Mouse (Mus musculus) neural tube, embryonic 14.5 days (tissue): ENCODE data around the gene Luzp1. TPM values are rescaled to one million over a fixed set of nuclear protein-coding genes. Genes with fewer than 3 reads are reported as not detected.

Experiments used
- ATAC-seq: fragments of 200-750 bp; cut with Nextera tagmentation; 2 replicates; pipeline ENCODE4 v1.8.0; 2017; ENCODE audit warnings: low read depth, mild to moderate bottlenecking, moderate TSS enrichment, moderate library complexity
- H3K27ac ChIP-seq: fragments of 300-500 bp; sonication (generic); 2 replicates; pipeline ENCODE4 v1.5.1; 2014; ENCODE audit warnings: low read depth, mild to moderate bottlenecking, control low read depth, low read length, moderate library complexity, mixed read lengths
- H3K27me3 ChIP-seq: fragments of 300-500 bp; sonication (generic); 2 replicates; pipeline ENCODE4 v1.6.1; 2014; ENCODE audit warnings: low read length; ENCODE audit not compliant: control insufficient read depth, insufficient read depth
- H3K36me3 ChIP-seq: fragments of 300-500 bp; sonication (generic); 2 replicates; pipeline ENCODE4 v1.6.1; 2014; ENCODE audit warnings: low read length, mixed read lengths; ENCODE audit not compliant: control insufficient read depth, insufficient read depth
- H3K4me1 ChIP-seq: fragments of 300-500 bp; sonication (generic); 2 replicates; pipeline ENCODE4 v1.6.1; 2014; ENCODE audit warnings: low read length; ENCODE audit not compliant: control insufficient read depth, insufficient read depth
- H3K4me2 ChIP-seq: fragments of 300-500 bp; sonication (generic); 2 replicates; pipeline ENCODE4 v1.6.1; 2014; ENCODE audit warnings: mild to moderate bottlenecking, low read depth, low read length, control low read depth
- H3K4me3 ChIP-seq: fragments of 300-500 bp; sonication (generic); 2 replicates; pipeline ENCODE4 v1.5.1; 2014; ENCODE audit warnings: low read depth, low read length, control low read depth, mixed read lengths
- H3K9ac ChIP-seq: fragments of 300-500 bp; sonication (generic); replicated peaks from 2 replicates; pipeline ENCODE4 v1.6.1; 2014; ENCODE audit warnings: low read depth, mild to moderate bottlenecking, control low read depth, low read length, mixed read lengths
- H3K9me3 ChIP-seq: fragments of 300-500 bp; sonication (generic); 2 replicates; pipeline ENCODE4 v1.6.1; 2016; ENCODE audit warnings: low read length; ENCODE audit not compliant: control insufficient read depth
- WGBS: fragments of 180-500 bp; shearing (Covaris S2); extraction: QIAGEN DNeasy Blood & Tissue Kit; methylation state at CpG from one replicate; pipeline ENCODE4 v1.1.7; 2014; 5-methylcytosine and 5-hydroxymethylcytosine counted together
- polyA plus RNA-seq: library from polyadenylated mRNA; unstranded; fragments of >200 nt; fragmentation: Nextera tagmentation; extraction: Ambion mirVana; gene quantifications from 2 replicates; pipeline ENCODE4 v1.2.1, GENCODE M21; 2014

Luzp1 gene
- polyA plus RNA-seq, 1 experiment from 2014 or later = 56.8 TPM

DNA sequence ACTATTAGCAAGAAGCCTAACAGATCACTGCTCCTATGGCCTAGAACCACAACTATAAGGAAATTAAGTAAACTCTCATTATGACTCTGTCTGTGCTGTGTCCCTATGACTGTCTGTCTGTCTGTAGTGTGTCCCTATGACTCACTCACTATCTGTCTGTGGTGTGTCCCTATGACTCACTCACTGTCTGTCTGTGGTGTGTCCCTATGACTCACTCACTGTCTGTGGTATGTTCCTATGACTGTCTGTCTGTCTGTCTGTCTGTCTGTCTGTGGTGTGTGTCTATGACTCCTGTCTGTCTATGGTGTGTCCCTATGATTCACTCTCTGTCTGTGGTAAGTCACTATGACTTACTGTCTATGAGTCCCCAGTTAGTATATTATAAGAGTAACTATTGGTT, 100.4 kb downstream of the Luzp1 start:
- Histone ChIP-seq H3K9me3 (no peaks in the 10 kb centered on the region), H3K36me3 (peaks cover 45% of the 10 kb centered on the region), H3K4me3 (no peak overlapping the region), H3K4me1 (peaks cover 2% of the 10 kb centered on the region; the same call in 1 of the 2 replicates), H3K9ac (no peak overlapping the region), H3K27me3 (no peaks in the 10 kb centered on the region), H3K4me2 (no peak overlapping the region), H3K27ac (no peak overlapping the region)
- ATAC-seq = no peak

DNA sequence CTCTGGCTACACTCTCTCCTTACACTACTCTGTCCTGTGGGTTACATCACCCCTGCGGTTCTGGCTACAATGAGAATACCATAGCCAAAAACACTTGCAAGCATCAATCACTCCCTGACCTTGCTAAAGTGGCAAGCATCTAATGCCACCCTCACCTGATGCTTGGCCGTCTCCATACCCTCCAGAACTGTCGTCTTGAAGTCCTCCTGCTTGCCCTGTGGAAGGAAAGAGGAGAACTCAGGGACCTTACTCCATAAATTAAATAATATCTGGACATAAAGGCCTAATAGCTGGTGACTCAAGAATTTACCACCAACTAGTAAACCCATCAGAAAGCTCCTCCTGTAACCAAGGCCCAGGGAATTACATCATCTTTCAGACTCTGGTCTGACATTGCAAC, 112.3 kb downstream of the Luzp1 start:
- ATAC-seq = no peak
- Histone ChIP-seq H3K36me3 (no peaks in the 10 kb centered on the region; the same call in none of the 2 replicates), H3K27ac (no peak overlapping the region), H3K4me3 (no peak overlapping the region), H3K9ac (no peak overlapping the region), H3K9me3 (no peaks in the 10 kb centered on the region), H3K27me3 (no peaks in the 10 kb centered on the region), H3K4me1 (peaks cover 9% of the 10 kb centered on the region; the same call in 1 of the 2 replicates), H3K4me2 (no peak overlapping the region)
- WGBS = 86% methylated on average over 3 of the region's 3 CpGs

DNA sequence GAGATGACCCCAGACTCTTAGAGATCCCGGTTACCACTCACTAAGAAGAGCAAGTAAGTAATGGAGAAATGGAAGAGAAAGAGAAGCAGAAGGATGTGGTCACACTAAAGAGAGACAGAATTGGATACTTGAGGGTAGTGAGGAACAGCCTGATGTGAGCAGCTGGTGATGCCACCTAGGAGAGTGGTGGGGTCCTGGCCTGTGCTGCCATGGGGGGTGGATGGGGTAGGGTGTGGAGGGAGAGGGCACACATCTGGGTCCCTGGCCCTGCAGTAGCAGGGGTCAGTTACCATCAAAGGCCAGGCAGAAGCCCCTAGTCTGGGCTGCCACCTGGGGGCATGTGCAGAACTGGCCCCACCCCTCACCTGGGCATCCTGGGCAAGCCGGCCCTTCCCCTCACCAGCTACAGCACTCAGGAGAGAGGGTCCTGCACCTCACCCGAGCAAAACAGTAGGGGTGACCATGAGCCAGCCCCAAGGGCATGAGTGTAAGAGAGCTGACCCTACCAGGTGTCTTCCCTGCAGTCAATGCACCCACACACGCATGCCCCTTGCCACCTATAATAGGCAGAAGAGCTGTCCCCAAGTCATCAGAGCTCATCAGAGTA, 117.8 kb downstream of the Luzp1 start:
- H3K27ac ChIP-seq = no peak overlapping the region
- peak; percentile 38 for ATAC-seq
- H3K9ac ChIP-seq = no peak overlapping the region
- H3K27me3 ChIP-seq = no peaks in the 10 kb centered on the region
- H3K9me3 ChIP-seq = no peaks in the 10 kb centered on the region
- H3K4me3 ChIP-seq = no peak overlapping the region
- WGBS = 87% methylated on average over 4 of the region's 4 CpGs
- peaks cover 7% of the 10 kb centered on the region for H3K36me3 ChIP-seq
- peaks cover 11% of the 10 kb centered on the region; the same call in 1 of the 2 replicates for H3K4me1 ChIP-seq
- no peak overlapping the region for H3K4me2 ChIP-seq

DNA sequence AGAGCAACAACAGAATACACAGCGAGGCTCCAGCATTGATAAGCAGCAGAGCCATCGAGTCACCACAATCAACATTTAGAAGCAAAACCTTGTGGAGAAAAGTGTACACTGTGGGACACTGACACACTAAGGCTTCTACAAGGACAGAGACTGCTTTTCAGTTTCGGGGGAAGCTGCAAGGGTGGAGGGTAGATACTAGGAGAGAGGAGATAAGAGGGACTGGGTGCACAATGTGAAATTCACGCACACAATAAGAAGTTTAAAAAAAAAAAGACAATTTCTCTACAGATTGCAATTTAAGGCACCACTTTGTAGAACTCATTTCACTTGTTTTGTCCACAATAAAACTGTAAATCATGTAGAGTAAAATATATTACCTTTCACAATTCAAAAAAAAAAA, 118.4 kb downstream of the Luzp1 start:
- Histone ChIP-seq H3K36me3 (peaks cover 7% of the 10 kb centered on the region), H3K9ac (no peak overlapping the region), H3K4me2 (no peak overlapping the region), H3K4me3 (no peak overlapping the region), H3K27me3 (no peaks in the 10 kb centered on the region), H3K9me3 (no peaks in the 10 kb centered on the region), H3K27ac (no peak overlapping the region), H3K4me1 (peaks cover 4% of the 10 kb centered on the region; the same call in 1 of the 2 replicates)
- 93% methylated on average over 4 of the region's 4 CpGs for WGBS
- no peak for ATAC-seq

DNA sequence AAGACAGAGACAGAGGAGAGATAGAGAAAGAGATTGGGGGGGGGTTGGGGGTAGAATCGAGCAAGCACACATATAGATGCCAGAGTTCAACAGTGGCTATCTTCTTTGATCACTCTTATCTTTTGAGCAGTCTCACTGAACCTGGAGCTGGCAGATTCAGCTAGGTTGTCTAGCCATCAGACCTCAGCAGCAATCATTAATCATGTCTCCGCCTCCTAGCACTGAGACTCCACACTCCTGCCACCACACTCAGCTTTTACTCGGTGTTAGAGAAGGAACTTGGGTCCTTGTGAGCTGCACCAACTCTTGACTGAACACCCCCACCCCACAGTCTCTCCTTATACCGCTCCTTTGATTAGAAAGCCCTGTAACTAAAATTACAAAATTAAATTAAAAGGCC, 122.5 kb downstream of the Luzp1 start:
- no peaks in the 10 kb centered on the region for H3K9me3 ChIP-seq
- H3K9ac ChIP-seq = no peak overlapping the region
- no peak overlapping the region for H3K4me3 ChIP-seq
- ATAC-seq = no peak
- H3K4me2 ChIP-seq = no peak overlapping the region
- no peaks in the 10 kb centered on the region for H3K27me3 ChIP-seq
- WGBS = 63% methylated on average over 4 of the region's 4 CpGs
- no peak overlapping the region for H3K27ac ChIP-seq
- H3K36me3 ChIP-seq = peaks cover 7% of the 10 kb centered on the region
- 0 out of 2 replicates have a peak, but pooled peaks cover 4% of the 10 kb centered on the region for H3K4me1 ChIP-seq

DNA sequence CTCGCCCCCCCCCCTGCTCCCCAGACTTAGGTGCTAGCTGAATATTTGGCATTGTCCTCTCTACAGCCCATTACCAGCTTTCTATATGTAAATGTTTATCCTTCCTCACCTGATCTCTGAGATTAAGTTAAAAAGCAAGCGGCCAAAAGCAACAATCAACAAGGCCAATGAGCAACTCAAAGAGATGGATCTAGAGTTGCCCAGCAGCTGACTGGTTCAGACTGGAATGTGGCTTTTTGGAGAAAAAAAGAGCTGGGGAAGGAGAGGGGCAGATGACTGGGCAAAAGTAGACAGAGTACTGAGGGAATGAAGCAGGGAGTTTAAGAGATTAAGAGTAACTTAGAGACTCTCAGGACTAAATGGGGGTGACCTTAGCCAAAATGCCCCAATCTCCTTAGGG, 124.4 kb downstream of the Luzp1 start:
- 84% methylated on average over 2 of the region's 2 CpGs for WGBS
- Histone ChIP-seq H3K4me1 (0 out of 2 replicates have a peak, but pooled peaks cover 2% of the 10 kb centered on the region), H3K4me3 (no peak overlapping the region), H3K27me3 (no peaks in the 10 kb centered on the region), H3K27ac (no peak overlapping the region), H3K36me3 (peaks cover 7% of the 10 kb centered on the region), H3K9me3 (no peaks in the 10 kb centered on the region), H3K9ac (no peak overlapping the region), H3K4me2 (no peak overlapping the region)
- no peak for ATAC-seq

DNA sequence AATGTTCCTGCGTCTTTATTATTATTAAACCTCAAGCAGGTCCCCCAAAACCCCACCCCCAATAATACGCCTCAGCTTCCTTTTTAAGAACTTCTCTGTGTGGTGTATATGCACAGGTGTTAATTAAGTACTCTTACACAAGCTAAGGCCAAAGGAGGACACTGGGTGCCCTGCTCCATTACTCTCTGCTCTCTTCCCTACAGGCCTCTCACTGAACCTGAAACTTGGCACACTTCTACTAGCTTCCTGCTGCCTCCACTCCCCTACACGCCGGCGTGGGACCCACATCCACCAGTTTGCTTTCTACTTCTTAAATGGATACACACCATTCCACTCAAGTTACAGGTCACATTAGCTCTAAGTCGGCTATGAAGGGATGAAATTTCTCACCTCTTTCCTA, 125.7 kb downstream of the Luzp1 start:
- Histone ChIP-seq H3K4me2 (no peak overlapping the region), H3K4me3 (no peak overlapping the region), H3K9ac (no peak overlapping the region), H3K27me3 (no peaks in the 10 kb centered on the region), H3K27ac (no peak overlapping the region), H3K36me3 (peaks cover 6% of the 10 kb centered on the region), H3K4me1 (peaks cover 3% of the 10 kb centered on the region; the same call in 1 of the 2 replicates), H3K9me3 (no peaks in the 10 kb centered on the region)
- ATAC-seq = no peak
- WGBS = 84% methylated on average over 6 of the region's 6 CpGs

DNA sequence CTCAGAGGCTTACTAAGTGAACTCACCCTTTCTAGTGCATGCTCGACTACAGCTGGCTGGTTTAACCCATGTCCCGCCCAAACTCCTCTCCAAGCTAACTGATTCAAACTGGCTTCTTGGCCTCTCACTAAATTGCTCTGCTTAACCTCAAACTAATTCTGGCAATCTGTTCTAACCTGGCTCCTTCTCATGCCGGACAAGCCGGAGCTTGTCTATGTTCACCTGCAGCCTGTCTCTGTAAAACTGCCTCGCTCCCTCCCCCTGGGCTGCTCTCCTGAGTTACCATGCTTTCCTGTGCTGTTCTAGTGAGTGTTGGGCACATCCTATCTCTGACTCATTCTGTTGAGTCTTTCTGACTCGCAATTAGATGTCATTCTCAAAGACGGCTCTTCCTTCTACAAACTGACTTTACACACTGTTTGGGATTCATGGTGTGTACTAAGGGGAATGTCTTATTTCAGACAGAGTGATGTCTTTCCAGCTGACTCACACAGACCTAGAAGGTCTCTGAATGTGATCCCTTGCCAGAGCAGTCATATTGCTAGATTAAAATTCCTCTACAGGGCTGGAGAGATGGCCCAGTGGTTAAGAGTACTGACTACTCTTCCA, 128.8 kb downstream of the Luzp1 start:
- Histone ChIP-seq H3K27me3 (peaks cover 3% of the 10 kb centered on the region; the same call in 1 of the 2 replicates), H3K9ac (no peak overlapping the region), H3K4me2 (no peak overlapping the region), H3K4me3 (no peak overlapping the region), H3K9me3 (no peaks in the 10 kb centered on the region), H3K4me1 (peaks cover 12% of the 10 kb centered on the region), H3K36me3 (no peaks in the 10 kb centered on the region), H3K27ac (no peak overlapping the region)
- no peak for ATAC-seq
- WGBS = 89% methylated on average over 7 of the region's 7 CpGs

DNA sequence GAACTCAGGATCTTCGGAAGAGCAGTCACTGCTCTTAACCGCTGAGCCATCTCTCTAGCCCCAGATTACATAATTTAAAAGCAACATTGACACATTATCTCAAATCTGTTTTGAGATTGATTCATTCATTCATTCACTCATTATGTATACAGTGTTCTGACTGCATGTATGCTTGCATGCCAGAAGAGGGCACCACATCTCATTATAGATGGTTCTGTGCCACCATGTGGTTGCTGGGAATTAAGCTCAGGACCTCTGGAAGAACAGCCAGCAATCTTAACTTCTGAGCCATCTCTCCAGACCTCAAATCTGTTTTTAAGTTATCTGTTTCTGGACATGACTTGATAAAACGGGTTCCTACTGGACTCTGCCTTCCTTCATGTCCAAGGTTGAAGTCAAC, 130.3 kb downstream of the Luzp1 start:
- Histone ChIP-seq H3K4me2 (peak overlapping the region; percentile 85; the same call in 1 of the 2 replicates), H3K4me1 (peaks cover 10% of the 10 kb centered on the region), H3K9ac (no peak overlapping the region)

More for the DNA sequence above, 130.3 kb downstream of the Luzp1 start:
- 92% methylated on average over 3 of the region's 3 CpGs for WGBS
- Histone ChIP-seq H3K27ac (no peak overlapping the region), H3K36me3 (no peaks in the 10 kb centered on the region), H3K4me3 (no peak overlapping the region), H3K9me3 (no peaks in the 10 kb centered on the region), H3K27me3 (peaks cover 3% of the 10 kb centered on the region; the same call in 1 of the 2 replicates)
- ATAC-seq = no peak
